Mouse (Mus musculus) hindbrain, embryonic 13.5 days (tissue): ENCODE data around the gene Pmel. TPM values are rescaled to one million over a fixed set of nuclear protein-coding genes. Genes with fewer than 3 reads are reported as not detected.

ENCODE experiments used
- ATAC-seq: fragments of 200-750 bp; cut with Nextera tagmentation; 2 replicates; pipeline ENCODE4 v1.8.0; 2017; ENCODE audit warnings: moderate TSS enrichment; ENCODE audit not compliant: low FRiP score
- H3K27ac ChIP-seq: fragments of 300-500 bp; sonication (generic); 2 replicates; pipeline ENCODE4 v1.5.1; 2015; ENCODE audit warnings: inconsistent platforms, mild to moderate bottlenecking, moderate library complexity
- H3K27me3 ChIP-seq: fragments of 300-500 bp; sonication (generic); 2 replicates; pipeline ENCODE4 v1.6.1; 2015; ENCODE audit warnings: mild to moderate bottlenecking, inconsistent platforms
- H3K36me3 ChIP-seq: fragments of 300-500 bp; sonication (generic); 2 replicates; pipeline ENCODE4 v1.6.1; 2015; ENCODE audit warnings: mild to moderate bottlenecking, inconsistent platforms
- H3K4me1 ChIP-seq: fragments of 300-500 bp; sonication (generic); replicated peaks from 2 replicates; pipeline ENCODE4 v1.6.1; 2015; ENCODE audit warnings: inconsistent platforms
- H3K4me2 ChIP-seq: fragments of 300-500 bp; sonication (generic); 2 replicates; pipeline ENCODE4 v1.6.1; 2015; ENCODE audit warnings: inconsistent platforms, mild to moderate bottlenecking, moderate library complexity
- H3K4me3 ChIP-seq: fragments of 300-500 bp; sonication (generic); 2 replicates; pipeline ENCODE4 v1.5.1; 2015; ENCODE audit warnings: mild to moderate bottlenecking, inconsistent platforms
- H3K9ac ChIP-seq: fragments of 300-500 bp; sonication (generic); 2 replicates; pipeline ENCODE4 v1.6.1; 2015; ENCODE audit warnings: mild to moderate bottlenecking, inconsistent platforms
- H3K9me3 ChIP-seq: fragments of 300-500 bp; sonication (generic); 2 replicates; pipeline ENCODE4 v1.6.1; 2016; ENCODE audit warnings: inconsistent platforms
- WGBS: fragments of 180-500 bp; shearing (Covaris S2); methylation state at CpG from one replicate; pipeline ENCODE4 v1.1.7; 2015; 5-methylcytosine and 5-hydroxymethylcytosine counted together
- polyA plus RNA-seq: library from polyadenylated mRNA; unstranded; fragments of >200 nt; fragmentation: Nextera tagmentation; extraction: Ambion mirVana; gene quantifications from 2 replicates; pipeline ENCODE4 v1.2.1, GENCODE M21; 2015

Pmel gene
- 0.32 and 0.70 TPM in 2 replicates for polyA plus RNA-seq

GRCm38 (mm10) chr10:128703895-128704294, at the start of gene Pmel:
TSS of gene Pmel (plus strand) at chr10:128704195.
- H3K36me3 ChIP-seq: peaks cover 7% of the 10 kb centered on the region; the same call in 1 of the 2 replicates
- H3K27ac ChIP-seq: peak within 1 kb of the TSS; percentile 82
- H3K4me3 ChIP-seq: peak within 1 kb of the TSS; percentile 66
- H3K9me3 ChIP-seq: no peaks in the 10 kb centered on the region
- no peak for ATAC-seq
- no peaks in the 10 kb centered on the region for H3K27me3 ChIP-seq
- WGBS: 23% methylated on average over 4 of the region's 4 CpGs
- H3K4me2 ChIP-seq: peak within 1 kb of the TSS; percentile 87
- peak within 1 kb of the TSS; percentile 63 for H3K9ac ChIP-seq
- H3K4me1 ChIP-seq: peaks cover 13% of the 10 kb centered on the region

GRCm38 (mm10) chr10:128655254-128655653, 48.7 kb upstream of the Pmel start:
- no peaks in the 10 kb centered on the region for H3K27me3 ChIP-seq
- no peaks in the 10 kb centered on the region for H3K36me3 ChIP-seq
- H3K9ac ChIP-seq: no peak overlapping the region
- ATAC-seq: no peak
- no peak overlapping the region for H3K27ac ChIP-seq
- H3K9me3 ChIP-seq: no peaks in the 10 kb centered on the region
- WGBS: 82% methylated on average over 3 of the region's 3 CpGs
- no peak overlapping the region for H3K4me3 ChIP-seq
- no peak overlapping the region for H3K4me2 ChIP-seq
- no peaks in the 10 kb centered on the region for H3K4me1 ChIP-seq

- Histone ChIP-seq H3K4me1 (no peaks in the 10 kb centered on the region), H3K36me3 (no peaks in the 10 kb centered on the region), H3K27me3 (no peaks in the 10 kb centered on the region), H3K9ac (no peak overlapping the region), H3K9me3 (no peaks in the 10 kb centered on the region), H3K27ac (no peak overlapping the region), H3K4me3 (no peak overlapping the region), H3K4me2 (no peak overlapping the region)
- no peak for ATAC-seq
- 97% methylated on average over 1 of the region's 1 CpGs for WGBS
Observed at GRCm38 (mm10) chr10:128656731-128657130, 47.3 kb upstream of the Pmel start.

- H3K4me1 ChIP-seq: no peaks in the 10 kb centered on the region
- WGBS: 62% methylated on average over 9 of the region's 9 CpGs
- H3K4me2 ChIP-seq: no peak overlapping the region
- no peak overlapping the region for H3K4me3 ChIP-seq
- H3K27ac ChIP-seq: no peak overlapping the region
- no peak for ATAC-seq
- no peaks in the 10 kb centered on the region for H3K36me3 ChIP-seq
- H3K9ac ChIP-seq: no peak overlapping the region
- no peaks in the 10 kb centered on the region for H3K27me3 ChIP-seq
- H3K9me3 ChIP-seq: no peaks in the 10 kb centered on the region
Observed at GRCm38 (mm10) chr10:128657844-128658243, 46.2 kb upstream of the Pmel start.

- Histone ChIP-seq H3K4me3 (no peak overlapping the region), H3K4me1 (no peaks in the 10 kb centered on the region), H3K9ac (no peak overlapping the region), H3K27me3 (no peaks in the 10 kb centered on the region), H3K27ac (no peak overlapping the region), H3K4me2 (no peak overlapping the region), H3K9me3 (no peaks in the 10 kb centered on the region), H3K36me3 (no peaks in the 10 kb centered on the region)
- 50% methylated on average over 9 of the region's 9 CpGs for WGBS
- no peak for ATAC-seq
Observed at GRCm38 (mm10) chr10:128659490-128659889, 44.5 kb upstream of the Pmel start.

GRCm38 (mm10) chr10:128662465-128662864, 41.5 kb upstream of the Pmel start:
- Histone ChIP-seq H3K27me3 (no peaks in the 10 kb centered on the region), H3K9ac (no peak overlapping the region), H3K36me3 (no peaks in the 10 kb centered on the region), H3K4me2 (no peak overlapping the region), H3K4me1 (no peaks in the 10 kb centered on the region), H3K4me3 (no peak overlapping the region), H3K9me3 (no peaks in the 10 kb centered on the region), H3K27ac (no peak overlapping the region)
- no peak for ATAC-seq

- 71% methylated on average over 5 of the region's 5 CpGs for WGBS
- Histone ChIP-seq H3K27ac (no peak overlapping the region), H3K4me1 (peaks cover 11% of the 10 kb centered on the region), H3K4me2 (no peak overlapping the region), H3K36me3 (no peaks in the 10 kb centered on the region), H3K27me3 (no peaks in the 10 kb centered on the region), H3K4me3 (no peak overlapping the region), H3K9me3 (no peaks in the 10 kb centered on the region), H3K9ac (no peak overlapping the region)
- no peak for ATAC-seq
Observed at GRCm38 (mm10) chr10:128663441-128664220, 40.4 kb upstream of the Pmel start.

- 72% methylated on average over 3 of the region's 3 CpGs for WGBS
- Histone ChIP-seq H3K4me3 (no peak overlapping the region), H3K9ac (no peak overlapping the region), H3K4me2 (no peak overlapping the region), H3K27me3 (no peaks in the 10 kb centered on the region), H3K4me1 (peaks cover 18% of the 10 kb centered on the region), H3K9me3 (no peaks in the 10 kb centered on the region), H3K27ac (no peak overlapping the region), H3K36me3 (no peaks in the 10 kb centered on the region)
- ATAC-seq: no peak
Observed at GRCm38 (mm10) chr10:128664808-128665207, 39.2 kb upstream of the Pmel start.

GRCm38 (mm10) chr10:128665307-128665706, 38.7 kb upstream of the Pmel start:
- WGBS: 90% methylated on average over 3 of the region's 3 CpGs
- Histone ChIP-seq H3K4me2 (no peak overlapping the region), H3K4me3 (no peak overlapping the region), H3K9me3 (no peaks in the 10 kb centered on the region), H3K27ac (no peak overlapping the region), H3K27me3 (peaks cover 3% of the 10 kb centered on the region; the same call in 1 of the 2 replicates), H3K9ac (no peak overlapping the region), H3K4me1 (peaks cover 18% of the 10 kb centered on the region), H3K36me3 (no peaks in the 10 kb centered on the region)
- no peak for ATAC-seq

GRCm38 (mm10) chr10:128665806-128666205, 38.2 kb upstream of the Pmel start:
- Histone ChIP-seq H3K4me3 (no peak overlapping the region), H3K9ac (no peak overlapping the region), H3K27me3 (peaks cover 7% of the 10 kb centered on the region; the same call in 1 of the 2 replicates), H3K4me1 (peaks cover 18% of the 10 kb centered on the region), H3K9me3 (no peaks in the 10 kb centered on the region), H3K27ac (no peak overlapping the region), H3K36me3 (no peaks in the 10 kb centered on the region; the same call in 1 of the 2 replicates), H3K4me2 (no peak overlapping the region)
- ATAC-seq: no peak
- 95% methylated on average over 2 of the region's 2 CpGs for WGBS

- Histone ChIP-seq H3K9ac (peak overlapping the region; percentile 83), H3K9me3 (no peaks in the 10 kb centered on the region), H3K27ac (peak overlapping the region; percentile 88), H3K4me2 (peak overlapping the region; percentile 76), H3K36me3 (peaks cover 8% of the 10 kb centered on the region), H3K4me3 (peak overlapping the region; percentile 76), H3K4me1 (peaks cover 25% of the 10 kb centered on the region), H3K27me3 (peaks cover 11% of the 10 kb centered on the region)
- 1% methylated on average over 42 of the region's 42 CpGs for WGBS
- ATAC-seq: peak; percentile 60
Observed at GRCm38 (mm10) chr10:128668790-128669672, 35.0 kb upstream of the Pmel start.

GRCm38 (mm10) chr10:128671148-128671547, 32.8 kb upstream of the Pmel start:
- Histone ChIP-seq H3K36me3 (peaks cover 8% of the 10 kb centered on the region), H3K27me3 (peaks cover 11% of the 10 kb centered on the region), H3K9me3 (no peaks in the 10 kb centered on the region), H3K4me3 (no peak overlapping the region), H3K4me2 (no peak overlapping the region), H3K4me1 (peaks cover 29% of the 10 kb centered on the region), H3K9ac (no peak overlapping the region), H3K27ac (no peak overlapping the region)
- ATAC-seq: no peak
- WGBS: 93% methylated on average over 9 of the region's 9 CpGs
